ENCODE assay signal across 8 mouse cellular contexts in genomic region chr4:126736001-126736414, GRCm38 (mm10). TPM values are rescaled to one million over a fixed set of nuclear protein-coding genes. Genes with fewer than 3 reads are reported as not detected.
DNase-seq lines count a peak whose midpoint lies in the region; ATAC-seq and TF ChIP-seq lines count a peak whose summit lies in the region.

TSS of gene Tfap2e (minus strand) at chr4:126736240.

- no peak within 1 kb of the TSS; the same call in 1 of the 2 replicates for H3K9ac ChIP-seq in lung, embryonic 14.5 days
- H3K9ac ChIP-seq in intestine, embryonic 16.5 days (ENCODE audit: low read depth, low read length), result peak within 1 kb of the TSS; percentile 38; the same call in 1 of the 2 replicates

- peak within 1 kb of the TSS; percentile 33 for H3K4me3 ChIP-seq in lung, embryonic 14.5 days (ENCODE audit: low read depth, low read length)
- no peak within 1 kb of the TSS for H3K4me3 ChIP-seq in lung, adult 2 months (replicated peaks; ENCODE audit: extremely low read depth, low read depth, low read length)
- H3K4me3 ChIP-seq in forebrain, embryonic 10.5 days, result peak within 1 kb of the TSS; percentile 35
- peak within 1 kb of the TSS; percentile 42 for H3K4me3 ChIP-seq in intestine, embryonic 16.5 days (ENCODE audit: low read length)
- peak within 1 kb of the TSS; percentile 71 for H3K4me3 ChIP-seq in testis, adult 2 months (ENCODE audit: control insufficient read depth, low read depth, low read length)
- no peak within 1 kb of the TSS for H3K4me3 ChIP-seq in left cerebral cortex, adult 2 months

- no peak for TF ChIP-seq POLR2A in lung, adult 2 months (IDR thresholded peaks at IDR 0.05; ENCODE audit: borderline replicate concordance, extremely low read depth, low read depth, low read length)
- no peak for TF ChIP-seq POLR2A in testis, adult 2 months (IDR thresholded peaks at IDR 0.05; ENCODE audit: control insufficient read depth, low read depth, low read length)

- peak within 1 kb of the TSS; percentile 56 for H3K4me2 ChIP-seq in lung, embryonic 14.5 days
- H3K4me2 ChIP-seq in intestine, embryonic 16.5 days (ENCODE audit: low read depth, low read length), result peak within 1 kb of the TSS; percentile 60

- intact Hi-C loops in left cerebral cortex, adult 2 months (cut with DNase I), result no loop called here

- no peaks in the 10 kb centered on the region for H3K36me3 ChIP-seq in lung, embryonic 14.5 days (ENCODE audit: insufficient read depth)
- no peaks in the 10 kb centered on the region for H3K36me3 ChIP-seq in forebrain, embryonic 10.5 days (replicated peaks)
- H3K36me3 ChIP-seq in intestine, embryonic 16.5 days (ENCODE audit: control insufficient read depth, insufficient read depth, low read length), result no peaks in the 10 kb centered on the region
- H3K36me3 ChIP-seq in testis, adult 2 months (ENCODE audit: control insufficient read depth, insufficient read depth, low read length), result no peaks in the 10 kb centered on the region

- TF ChIP-seq CTCF in lung, embryonic 14.5 days (IDR thresholded peaks at IDR 0.05; ENCODE audit: low read depth), result no peak
- TF ChIP-seq CTCF in lung, adult 2 months (IDR thresholded peaks at IDR 0.05; ENCODE audit: insufficient read depth, low read length), result no peak
- no peak for TF ChIP-seq CTCF in testis, adult 2 months (IDR thresholded peaks at IDR 0.05; ENCODE audit: control insufficient read depth, insufficient read depth, insufficient replicate concordance, low read depth, low read length)
- no peak for TF ChIP-seq CTCF in left cerebral cortex, adult 2 months (IDR thresholded peaks at IDR 0.05)

- H3K27ac ChIP-seq in lung, embryonic 14.5 days (ENCODE audit: low read depth), result no peak within 1 kb of the TSS
- H3K27ac ChIP-seq in forebrain, embryonic 10.5 days, result no peak within 1 kb of the TSS
- no peak within 1 kb of the TSS for H3K27ac ChIP-seq in intestine, embryonic 16.5 days (ENCODE audit: low read length)
- no peak within 1 kb of the TSS for H3K27ac ChIP-seq in testis, adult 2 months (ENCODE audit: control insufficient read depth, insufficient read depth, low read depth, low read length)
- no peak within 1 kb of the TSS for H3K27ac ChIP-seq in left cerebral cortex, adult 2 months

- H3K27me3 ChIP-seq in lung, embryonic 14.5 days (ENCODE audit: insufficient read depth, low read length), result peaks cover 78% of the 10 kb centered on the region
- H3K27me3 ChIP-seq in forebrain, embryonic 10.5 days (ENCODE audit: poor library complexity, severe bottlenecking), result peaks cover 98% of the 10 kb centered on the region
- peaks cover 73% of the 10 kb centered on the region for H3K27me3 ChIP-seq in intestine, embryonic 16.5 days (replicated peaks; ENCODE audit: control insufficient read depth, insufficient read depth, low read length)
- peaks cover 8% of the 10 kb centered on the region for H3K27me3 ChIP-seq in testis, adult 2 months (ENCODE audit: control insufficient read depth, insufficient read depth, low read length)

- no peaks in the 10 kb centered on the region for H3K9me3 ChIP-seq in lung, embryonic 14.5 days (ENCODE audit: low read depth, low read length)
- H3K9me3 ChIP-seq in forebrain, embryonic 10.5 days, result no peaks in the 10 kb centered on the region
- H3K9me3 ChIP-seq in intestine, embryonic 16.5 days (ENCODE audit: control insufficient read depth, low read length), result no peaks in the 10 kb centered on the region

- DNase-seq in lung, embryonic 14.5 days, result peak; percentile 79
- no peak for DNase-seq in lung, adult 2 months
- DNase-seq in forebrain, embryonic 10.5 days (ENCODE audit: extremely low spot score, low spot score), result peak; percentile 56
- peak; percentile 24 for DNase-seq in lung, postnatal 36 days
- no peak for DNase-seq in left cerebral cortex, adult 2 months (ENCODE audit: extremely low spot score in 1 of 2, low spot score in 2 of 2)
- no peak for DNase-seq in T-cell, adult 2 months (ENCODE audit: low spot score)

- WGBS in lung, embryonic 14.5 days, result 1% methylated on average over 32 of the region's 32 CpGs
- 2% methylated on average over 32 of the region's 32 CpGs for WGBS in lung, adult 2 months
- under 1% methylated on average over 32 of the region's 32 CpGs for WGBS in forebrain, embryonic 10.5 days
- 1% methylated on average over 32 of the region's 32 CpGs for WGBS in intestine, embryonic 16.5 days

- peak; percentile 64; the same call in 1 of the 2 replicates for ATAC-seq in lung, embryonic 14.5 days (ENCODE audit: insufficient read depth)
- peak; percentile 75 for ATAC-seq in intestine, embryonic 16.5 days

- H3K4me1 ChIP-seq in lung, embryonic 14.5 days (ENCODE audit: insufficient read depth), result peaks cover 2% of the 10 kb centered on the region; the same call in 1 of the 2 replicates
- no peaks in the 10 kb centered on the region for H3K4me1 ChIP-seq in lung, adult 2 months (ENCODE audit: control insufficient read depth, insufficient read depth, low read length)
- H3K4me1 ChIP-seq in forebrain, embryonic 10.5 days, result peaks cover 49% of the 10 kb centered on the region
- H3K4me1 ChIP-seq in intestine, embryonic 16.5 days (ENCODE audit: control insufficient read depth, insufficient read depth, low read length), result peaks cover 10% of the 10 kb centered on the region
- H3K4me1 ChIP-seq in testis, adult 2 months (ENCODE audit: control insufficient read depth, insufficient read depth, low read length), result peaks cover 19% of the 10 kb centered on the region

RNA-seq across cellular contexts. Expression of gene Tfap2e, which starts in this region (rescaled TPM):
- not detected in 2 replicates for polyA plus RNA-seq in lung, embryonic 14.5 days (2014; fragmentation: Nextera tagmentation; extraction: Ambion mirVana)
- polyA plus RNA-seq in lung, adult 2 months (2012; rRNA removed), result 0.28 TPM in 1 of 2 replicates, not detected in the other
- 0.06 TPM in 1 of 2 replicates, not detected in the other for polyA plus RNA-seq in forebrain, embryonic 10.5 days (2016; fragmentation: Nextera tagmentation; extraction: Ambion mirVana)
- polyA plus RNA-seq in intestine, embryonic 16.5 days (2015; fragmentation: Nextera tagmentation; extraction: Ambion mirVana), result not detected in 2 replicates
- polyA plus RNA-seq in testis, adult 2 months (2012; rRNA removed), result 0.05 and 0.06 TPM in 2 replicates
- total RNA-seq in left cerebral cortex, adult 2 months (2021), result not detected

Comparison
In these comparisons a context has a peak if more than half of its experiments do, and no peak if none do; other contexts are left out.
1. Peak in DNase-seq, ATAC-seq, H3K4me3 ChIP-seq and H3K4me2 ChIP-seq in lung, embryonic 14.5 days; RNA of the gene not detected or under 1 TPM.
2. Peak in DNase-seq and H3K4me3 ChIP-seq in forebrain, embryonic 10.5 days; RNA of the gene not detected or under 1 TPM.
3. Peak in ATAC-seq, H3K4me3 ChIP-seq, H3K9ac ChIP-seq and H3K4me2 ChIP-seq in intestine, embryonic 16.5 days; RNA of the gene not detected or under 1 TPM.